Mouse (Mus musculus) heart, adult 2 months (tissue): Measurements from ENCODE around the gene Mindy4.
A peak's percentile ranks its signal among the peaks of the same experiment; 100 is the strongest.

ENCODE experiments used
- CTCF ChIP-seq: fragments of 200-600 bp; IDR thresholded peaks from 2 replicates; pipeline ENCODE4 v1.8.1; 2022; ENCODE audit warnings: antibody characterized with exemption, mild to moderate bottlenecking, moderate library complexity
- EP300 ChIP-seq: fragments of 200-500 bp; IDR thresholded peaks from 2 replicates; pipeline ENCODE4 v1.6.1; 2011; ENCODE audit warnings: low read depth, low read length, control low read depth; ENCODE audit not compliant: insufficient read depth
- POLR2A ChIP-seq: fragments of 200-500 bp; IDR thresholded peaks from 2 replicates; pipeline ENCODE4 v1.6.1; 2011; ENCODE audit warnings: mild to moderate bottlenecking, low read depth, low read length, control low read depth; ENCODE audit not compliant: insufficient read depth

DNA sequence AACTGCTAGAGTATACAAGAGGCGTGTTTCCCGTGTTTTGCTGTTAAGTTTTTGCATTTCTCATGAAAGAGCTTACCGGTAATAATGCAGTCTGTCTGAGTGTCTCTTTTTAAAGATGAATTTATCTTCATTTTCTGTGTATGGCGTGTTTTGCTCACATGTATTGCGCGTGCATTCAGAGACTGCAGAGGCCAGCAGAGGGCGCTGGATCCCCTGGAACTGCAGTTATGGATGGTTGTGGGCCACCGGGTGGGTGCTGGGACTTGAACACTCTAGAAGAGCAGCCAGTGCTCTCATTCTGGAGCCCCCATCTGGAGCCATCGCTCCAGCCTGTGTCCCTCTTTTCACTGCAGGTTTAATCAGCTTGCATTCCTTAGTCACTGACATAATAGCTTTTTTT, 46.1 kb downstream of the Mindy4 start:
- TF ChIP-seq CTCF, result peak; percentile 40
- TF ChIP-seq EP300, result no peak
- no peak for TF ChIP-seq POLR2A
